Mouse (Mus musculus): ENCODE measurements at regions not wholly inside any gene's neighbourhood (a gene's known extent, or its start where the extent isn't known, plus 50 kb on each side); places are given as distances from the start of the nearest gene placed in this dataset.
A peak's percentile ranks its signal among the peaks of the same experiment; 100 is the strongest.

GRCm38 (mm10) chr4:84137171-84137919 is 537.7 kb downstream of the Bnc2 start:
- H3K9me3 ChIP-seq (ENCODE audit: low read length): no peaks in the 10 kb centered on the region
- DNase-seq (no peak), ATAC-seq (no peak)
- no peaks in the 10 kb centered on the region for H3K27me3 ChIP-seq (ENCODE audit: insufficient read depth, low read length)
- 50% methylated on average over 14 of the region's 14 CpGs for WGBS
- TF ChIP-seq CTCF (IDR thresholded peaks at IDR 0.05; ENCODE audit: low read depth): no peak
- no peak overlapping the region for H3K4me3 ChIP-seq (ENCODE audit: low read depth, low read length)
- H3K4me1 ChIP-seq (ENCODE audit: insufficient read depth): no peaks in the 10 kb centered on the region
- no peak overlapping the region for H3K4me2 ChIP-seq (ENCODE audit: low read depth)
- no peaks in the 10 kb centered on the region for H3K36me3 ChIP-seq (ENCODE audit: insufficient read depth)
- H3K27ac ChIP-seq (ENCODE audit: low read depth, low read length): no peak overlapping the region
- no peak overlapping the region for H3K9ac ChIP-seq

DNA sequence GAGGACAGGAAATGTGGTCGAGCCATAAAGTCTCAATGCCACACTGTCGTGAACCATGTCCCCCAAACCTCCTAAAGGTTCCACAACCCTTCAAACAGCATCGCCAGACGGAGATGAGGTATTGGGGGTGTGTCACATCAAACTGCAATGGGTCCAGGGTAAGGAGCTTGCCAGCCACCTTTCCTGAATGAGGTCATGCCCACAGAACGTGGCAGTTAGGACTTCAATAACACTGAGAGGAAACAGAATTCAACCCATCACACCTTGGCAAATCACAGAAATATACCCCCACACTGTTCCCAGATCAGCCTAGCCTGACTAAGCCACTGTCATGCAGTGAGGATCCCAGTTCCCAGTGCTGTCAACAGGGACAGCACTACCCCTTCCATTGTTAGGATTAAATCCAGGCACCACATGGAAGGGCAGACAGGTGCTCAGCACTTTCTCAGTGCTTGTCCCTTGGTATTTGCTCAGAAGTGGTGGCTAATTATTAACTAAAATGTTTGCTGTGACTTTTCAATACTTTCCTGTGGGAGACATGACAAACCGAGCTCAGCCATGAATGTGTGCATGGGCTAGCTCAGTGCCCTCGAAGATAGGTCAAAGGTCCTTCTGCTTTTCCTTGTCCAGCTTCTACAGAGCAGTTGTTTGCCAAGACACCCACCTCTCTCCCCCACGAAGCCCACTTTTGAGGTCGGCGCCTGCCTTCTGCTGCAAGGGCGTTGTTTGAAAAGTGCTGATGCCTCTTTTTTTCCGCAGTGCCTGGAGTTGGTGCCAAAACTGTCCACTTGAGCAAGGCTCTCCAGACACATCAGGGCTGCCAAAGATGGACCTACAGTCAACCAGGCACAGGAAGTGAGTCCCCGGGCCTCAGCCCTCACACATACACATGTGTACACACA is 525.7 kb downstream of the Bnc2 start:
- no peak for TF ChIP-seq CTCF (IDR thresholded peaks at IDR 0.05; ENCODE audit: low read depth)
- no peaks in the 10 kb centered on the region for H3K9me3 ChIP-seq (ENCODE audit: low read length)
- no peaks in the 10 kb centered on the region for H3K4me1 ChIP-seq (ENCODE audit: insufficient read depth)
- no peak overlapping the region for H3K27ac ChIP-seq (ENCODE audit: low read depth, low read length)
- DNase-seq (no peak), ATAC-seq (no peak)
- no peak overlapping the region for H3K9ac ChIP-seq
- WGBS: 88% methylated on average over 13 of the region's 13 CpGs
- H3K36me3 ChIP-seq (ENCODE audit: insufficient read depth): no peaks in the 10 kb centered on the region
- H3K4me3 ChIP-seq (ENCODE audit: low read depth, low read length): no peak overlapping the region
- no peaks in the 10 kb centered on the region for H3K27me3 ChIP-seq (ENCODE audit: insufficient read depth, low read length)
- H3K4me2 ChIP-seq (ENCODE audit: low read depth): no peak overlapping the region

GRCm38 (mm10) chr4:84150698-84151097 is 524.4 kb downstream of the Bnc2 start:
- no peak overlapping the region for H3K9ac ChIP-seq
- no peak overlapping the region for H3K27ac ChIP-seq (ENCODE audit: low read depth, low read length)
- H3K36me3 ChIP-seq (ENCODE audit: insufficient read depth): no peaks in the 10 kb centered on the region
- H3K4me1 ChIP-seq (ENCODE audit: insufficient read depth): no peaks in the 10 kb centered on the region
- 40% methylated on average over 3 of the region's 3 CpGs for WGBS
- no peaks in the 10 kb centered on the region for H3K9me3 ChIP-seq (ENCODE audit: low read length)
- no peak overlapping the region for H3K4me2 ChIP-seq (ENCODE audit: low read depth)
- ATAC-seq (no peak; the same call in 1 of the 2 replicates), DNase-seq (no peak)
- H3K27me3 ChIP-seq (ENCODE audit: insufficient read depth, low read length): no peaks in the 10 kb centered on the region
- no peak for TF ChIP-seq CTCF (IDR thresholded peaks at IDR 0.05; ENCODE audit: low read depth)
- no peak overlapping the region for H3K4me3 ChIP-seq (ENCODE audit: low read depth, low read length)

GRCm38 (mm10) chr4:84151247-84151646 is 523.8 kb downstream of the Bnc2 start:
- ATAC-seq (no peak), DNase-seq (no peak)
- no peaks in the 10 kb centered on the region for H3K36me3 ChIP-seq (ENCODE audit: insufficient read depth)
- H3K4me3 ChIP-seq (ENCODE audit: low read depth, low read length): no peak overlapping the region
- no peaks in the 10 kb centered on the region for H3K27me3 ChIP-seq (ENCODE audit: insufficient read depth, low read length)
- TF ChIP-seq CTCF (IDR thresholded peaks at IDR 0.05; ENCODE audit: low read depth): no peak
- WGBS: 79% methylated on average over 9 of the region's 9 CpGs
- H3K9ac ChIP-seq: no peak overlapping the region
- no peaks in the 10 kb centered on the region for H3K9me3 ChIP-seq (ENCODE audit: low read length)
- no peaks in the 10 kb centered on the region for H3K4me1 ChIP-seq (ENCODE audit: insufficient read depth)
- no peak overlapping the region for H3K27ac ChIP-seq (ENCODE audit: low read depth, low read length)
- H3K4me2 ChIP-seq (ENCODE audit: low read depth): no peak overlapping the region

GRCm38 (mm10) chr4:84151971-84152450 is 523.1 kb downstream of the Bnc2 start:
- no peak for TF ChIP-seq CTCF (IDR thresholded peaks at IDR 0.05; ENCODE audit: low read depth)
- no peaks in the 10 kb centered on the region for H3K27me3 ChIP-seq (ENCODE audit: insufficient read depth, low read length)
- no peaks in the 10 kb centered on the region for H3K36me3 ChIP-seq (ENCODE audit: insufficient read depth)
- no peak overlapping the region for H3K4me3 ChIP-seq (ENCODE audit: low read depth, low read length)
- H3K4me2 ChIP-seq (ENCODE audit: low read depth): no peak overlapping the region
- no peak for ATAC-seq
- H3K9ac ChIP-seq: no peak overlapping the region
- H3K9me3 ChIP-seq (ENCODE audit: low read length): no peaks in the 10 kb centered on the region
- peak; percentile 4 for DNase-seq
- H3K27ac ChIP-seq (ENCODE audit: low read depth, low read length): no peak overlapping the region
- WGBS: 31% methylated on average over 6 of the region's 6 CpGs
- no peaks in the 10 kb centered on the region for H3K4me1 ChIP-seq (ENCODE audit: insufficient read depth)

DNA sequence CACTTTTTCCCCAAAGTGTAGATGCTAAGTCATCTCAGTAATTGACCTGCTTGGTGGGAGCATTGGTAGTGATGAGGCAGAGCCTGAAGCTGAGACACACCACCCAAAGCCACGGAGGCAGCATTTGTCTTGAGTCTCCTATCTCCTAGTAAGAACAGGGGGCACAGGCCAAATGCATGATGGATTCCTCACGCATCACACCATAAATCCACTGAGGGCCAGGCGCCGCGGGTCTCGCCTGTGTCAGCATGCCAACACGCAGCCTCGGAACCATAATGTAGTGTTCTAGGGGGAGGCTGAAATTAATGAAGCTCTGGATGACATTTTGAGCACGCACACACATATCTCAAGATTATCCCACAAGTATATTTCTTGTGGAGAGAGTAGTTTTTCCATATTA is 521.5 kb downstream of the Bnc2 start:
- H3K27me3 ChIP-seq (ENCODE audit: insufficient read depth, low read length): no peaks in the 10 kb centered on the region
- ATAC-seq: no peak
- H3K27ac ChIP-seq (ENCODE audit: low read depth, low read length): no peak overlapping the region
- H3K9ac ChIP-seq: no peak overlapping the region
- H3K4me3 ChIP-seq (ENCODE audit: low read depth, low read length): no peak overlapping the region
- no peak for TF ChIP-seq CTCF (IDR thresholded peaks at IDR 0.05; ENCODE audit: low read depth)
- no peaks in the 10 kb centered on the region for H3K4me1 ChIP-seq (ENCODE audit: insufficient read depth)
- no peaks in the 10 kb centered on the region for H3K36me3 ChIP-seq (ENCODE audit: insufficient read depth)
- H3K9me3 ChIP-seq (ENCODE audit: low read length): no peaks in the 10 kb centered on the region
- DNase-seq: no peak
- 93% methylated on average over 9 of the region's 9 CpGs for WGBS
- H3K4me2 ChIP-seq (ENCODE audit: low read depth): no peak overlapping the region
